Mouse (Mus musculus) midbrain, embryonic 16.5 days (tissue): ENCODE data around the gene Adap1. TPM values are rescaled to one million over a fixed set of nuclear protein-coding genes. Genes with fewer than 3 reads are reported as not detected.
A peak's percentile ranks its signal among the peaks of the same experiment; 100 is the strongest.

ENCODE experiments used
- ATAC-seq: fragments of 200-750 bp; cut with Nextera tagmentation; 2 replicates; pipeline ENCODE4 v1.8.0; 2017; ENCODE audit warnings: moderate TSS enrichment
- H3K27ac ChIP-seq: fragments of 300-500 bp; sonication (generic); 2 replicates; pipeline ENCODE4 v1.5.1; 2014; ENCODE audit warnings: mild to moderate bottlenecking, low read length, mixed read lengths
- H3K27me3 ChIP-seq: fragments of 300-500 bp; sonication (generic); 2 replicates; pipeline ENCODE4 v1.6.1; 2014; ENCODE audit warnings: low read depth, low read length, mixed read lengths; ENCODE audit not compliant: control insufficient read depth, insufficient read depth
- H3K36me3 ChIP-seq: fragments of 300-500 bp; sonication (generic); 2 replicates; pipeline ENCODE4 v1.6.1; 2014; ENCODE audit warnings: mild to moderate bottlenecking, low read length, moderate library complexity, mixed read lengths; ENCODE audit not compliant: control insufficient read depth, insufficient read depth
- H3K4me1 ChIP-seq: fragments of 300-500 bp; sonication (generic); 2 replicates; pipeline ENCODE4 v1.6.1; 2014; ENCODE audit warnings: mild to moderate bottlenecking, low read length, mixed read lengths; ENCODE audit not compliant: control insufficient read depth, insufficient read depth
- H3K4me2 ChIP-seq: fragments of 300-500 bp; sonication (generic); 2 replicates; pipeline ENCODE4 v1.6.1; 2014; ENCODE audit warnings: mild to moderate bottlenecking, low read length, mixed read lengths
- H3K4me3 ChIP-seq: fragments of 300-500 bp; sonication (generic); 2 replicates; pipeline ENCODE4 v1.5.1; 2014; ENCODE audit warnings: low read depth, mild to moderate bottlenecking, low read length, moderate library complexity, mixed read lengths
- H3K9ac ChIP-seq: fragments of 300-500 bp; sonication (generic); 2 replicates; pipeline ENCODE4 v1.6.1; 2014; ENCODE audit warnings: low read depth, low read length, mixed read lengths
- H3K9me3 ChIP-seq: fragments of 300-500 bp; sonication (generic); replicated peaks from 2 replicates; pipeline ENCODE4 v1.6.1; 2014; ENCODE audit warnings: mild to moderate bottlenecking, low read length, mixed read lengths; ENCODE audit not compliant: control insufficient read depth, poor library complexity, severe bottlenecking
- WGBS: fragments of 180-500 bp; shearing (Covaris S2); extraction: QIAGEN DNeasy Blood & Tissue Kit; methylation state at CpG from one replicate; pipeline ENCODE4 v1.1.7; 2014; 5-methylcytosine and 5-hydroxymethylcytosine counted together
- polyA plus RNA-seq: library from polyadenylated mRNA; unstranded; fragments of >200 nt; fragmentation: Nextera tagmentation; extraction: Ambion mirVana; gene quantifications from 2 replicates; pipeline ENCODE4 v1.2.1, GENCODE M21; 2015

The Adap1 gene
- polyA plus RNA-seq, 1 experiment from 2014 or later, result 68.5 TPM

DNA sequence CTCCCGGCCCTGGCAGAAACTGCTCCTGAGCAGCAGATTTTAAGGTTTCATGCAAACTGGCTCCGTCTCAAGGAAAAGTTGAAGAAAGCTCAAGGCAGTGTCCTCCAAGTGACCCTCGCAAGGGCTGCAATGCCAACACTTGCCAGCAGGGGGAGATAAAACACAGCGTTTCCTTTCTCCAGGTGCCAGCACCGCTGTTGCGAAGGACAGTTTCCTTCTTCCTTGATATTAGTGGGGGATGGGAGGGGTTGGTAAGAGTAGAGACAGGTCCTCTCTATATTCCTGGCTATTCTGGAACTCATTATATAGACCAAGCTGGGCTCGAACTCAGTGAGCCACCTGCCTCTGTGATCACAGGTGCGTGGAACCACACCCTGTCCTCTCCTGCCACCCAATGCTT lies 6.3 kb upstream of the Adap1 start:
- H3K4me1 ChIP-seq, result no peaks in the 10 kb centered on the region
- H3K4me3 ChIP-seq, result no peak overlapping the region
- H3K9me3 ChIP-seq, result no peaks in the 10 kb centered on the region
- H3K27ac ChIP-seq, result no peak overlapping the region
- 19% methylated on average over 8 of the region's 8 CpGs for WGBS
- peaks cover 6% of the 10 kb centered on the region; the same call in 1 of the 2 replicates for H3K36me3 ChIP-seq
- no peak for ATAC-seq
- no peak overlapping the region for H3K9ac ChIP-seq
- no peak overlapping the region for H3K4me2 ChIP-seq
- no peaks in the 10 kb centered on the region; the same call in 1 of the 2 replicates for H3K27me3 ChIP-seq

DNA sequence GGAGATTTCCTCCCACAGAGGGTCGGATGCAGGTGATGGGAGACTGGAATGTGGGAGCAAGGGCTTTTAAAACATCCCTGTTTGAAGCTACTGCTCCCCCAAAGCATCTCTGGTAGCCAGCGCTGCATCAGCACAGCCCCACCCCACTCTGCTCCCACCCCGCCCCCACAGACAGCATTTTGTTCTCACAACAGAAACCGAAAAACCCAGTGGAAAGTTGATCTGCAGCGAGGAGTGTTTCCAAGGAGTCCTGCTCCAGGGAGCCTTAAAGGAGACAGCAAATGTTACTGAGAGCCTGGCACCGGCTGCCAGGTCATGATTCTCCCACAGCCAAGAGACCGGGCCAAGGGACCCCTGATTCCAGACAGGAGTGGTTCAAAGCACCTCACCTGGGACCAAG lies 5.3 kb upstream of the Adap1 start:
- H3K27me3 ChIP-seq, result peaks cover 2% of the 10 kb centered on the region; the same call in 1 of the 2 replicates
- WGBS, result 70% methylated on average over 7 of the region's 7 CpGs
- peaks cover 3% of the 10 kb centered on the region; the same call in 1 of the 2 replicates for H3K36me3 ChIP-seq
- ATAC-seq, result no peak
- H3K9me3 ChIP-seq, result no peaks in the 10 kb centered on the region
- H3K27ac ChIP-seq, result no peak overlapping the region
- peaks cover 1% of the 10 kb centered on the region; the same call in 1 of the 2 replicates for H3K4me1 ChIP-seq
- no peak overlapping the region for H3K4me3 ChIP-seq
- no peak overlapping the region for H3K9ac ChIP-seq
- H3K4me2 ChIP-seq, result no peak overlapping the region

DNA sequence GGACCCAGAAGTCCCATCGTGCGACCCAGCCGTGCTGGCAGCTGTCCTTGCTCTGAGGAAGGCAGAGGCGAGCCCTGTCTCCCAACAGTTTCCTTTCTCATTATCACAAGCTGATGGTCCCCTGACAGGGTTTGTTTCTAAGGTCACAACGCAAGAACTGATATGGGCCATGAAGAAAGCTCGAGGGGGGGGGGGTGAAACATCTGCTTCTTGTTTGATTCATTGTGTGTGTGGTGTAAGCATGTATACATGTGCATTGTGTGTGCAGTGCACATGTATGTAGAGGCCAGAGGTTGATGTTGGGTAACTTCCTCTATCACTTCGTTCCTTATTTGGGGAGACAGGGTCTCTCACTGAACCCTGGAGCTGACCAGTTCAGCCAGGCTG lies 2.2 kb upstream of the Adap1 start:
- Histone ChIP-seq H3K4me2 (no peak overlapping the region), H3K27ac (no peak overlapping the region), H3K27me3 (peaks cover 8% of the 10 kb centered on the region; the same call in 1 of the 2 replicates), H3K36me3 (no peaks in the 10 kb centered on the region), H3K4me1 (peaks cover 15% of the 10 kb centered on the region), H3K9ac (no peak overlapping the region), H3K9me3 (no peaks in the 10 kb centered on the region), H3K4me3 (no peak overlapping the region)
- no peak for ATAC-seq
- WGBS, result 81% methylated on average over 7 of the region's 7 CpGs

DNA sequence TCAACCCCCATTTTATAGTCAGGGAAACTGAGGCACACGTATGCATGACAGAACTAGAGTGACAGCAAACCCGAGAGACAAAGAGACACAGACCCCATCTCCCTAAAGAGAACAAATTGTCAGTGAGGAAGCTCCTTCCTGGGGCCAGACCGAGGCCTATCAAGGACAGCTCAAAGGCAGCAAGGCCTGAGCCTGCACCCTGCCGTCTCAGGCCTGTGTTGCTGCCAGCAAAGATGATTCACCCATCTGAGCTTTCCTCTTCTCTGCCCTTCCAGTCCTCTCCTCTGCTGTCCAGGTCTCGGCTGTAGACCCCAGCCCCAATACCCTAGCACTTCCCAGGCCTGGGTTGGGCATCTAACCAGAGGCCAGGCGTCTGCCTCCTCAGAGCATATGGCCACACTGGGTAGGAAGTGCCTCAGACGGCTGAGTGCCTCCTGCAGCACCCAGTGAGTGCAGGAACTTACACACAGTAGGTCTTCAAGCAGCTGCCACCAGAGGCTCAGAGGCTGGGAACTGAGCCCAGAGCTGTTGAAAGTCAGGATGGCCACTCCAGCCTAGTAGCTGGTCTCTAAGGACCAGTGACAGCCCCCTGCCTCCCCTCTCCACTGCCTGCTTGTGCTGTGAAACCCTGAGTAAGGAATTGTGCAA lies 1.7 kb upstream of the Adap1 start:
- Histone ChIP-seq H3K4me3 (no peak overlapping the region), H3K4me1 (peaks cover 15% of the 10 kb centered on the region), H3K27me3 (peaks cover 8% of the 10 kb centered on the region; the same call in 1 of the 2 replicates), H3K4me2 (no peak overlapping the region), H3K27ac (no peak overlapping the region), H3K9ac (no peak overlapping the region), H3K9me3 (no peaks in the 10 kb centered on the region), H3K36me3 (no peaks in the 10 kb centered on the region)
- WGBS, result 76% methylated on average over 7 of the region's 7 CpGs
- no peak for ATAC-seq

DNA sequence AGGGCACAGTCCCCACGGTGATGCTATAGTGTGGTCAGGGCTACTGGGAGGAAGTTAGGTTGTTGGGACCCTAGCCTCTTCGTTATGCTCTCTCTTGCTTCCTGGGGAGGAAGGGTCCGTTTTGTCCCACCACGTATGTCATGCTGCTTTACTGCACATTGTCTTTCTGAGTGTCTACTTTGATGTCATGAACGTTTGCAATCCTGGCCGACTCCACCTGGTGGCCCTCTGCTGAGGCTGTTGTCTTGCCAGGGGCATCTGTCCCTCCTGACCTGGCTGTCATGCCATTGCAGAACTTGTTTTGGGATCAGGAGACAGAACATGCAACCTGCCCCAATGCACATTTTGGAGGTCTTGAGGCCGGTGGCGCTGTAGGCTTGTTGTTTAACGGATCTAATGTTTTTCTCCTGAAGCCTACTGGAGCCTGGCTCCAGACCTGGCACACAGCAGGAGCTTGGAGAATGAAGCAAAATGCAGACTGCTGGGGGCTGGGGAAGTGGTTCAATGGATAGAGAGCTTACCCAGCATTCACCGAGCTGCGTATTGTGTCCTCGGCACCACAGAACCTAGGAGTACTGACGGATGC lies 782 bp upstream of the Adap1 start:
- WGBS, result 60% methylated on average over 13 of the region's 13 CpGs
- ATAC-seq, result no peak
- H3K4me1 ChIP-seq, result peaks cover 15% of the 10 kb centered on the region
- peak overlapping the region; percentile 69 for H3K4me2 ChIP-seq
- H3K27ac ChIP-seq, result peak overlapping the region; percentile 78; the same call in 1 of the 2 replicates
- no peaks in the 10 kb centered on the region for H3K36me3 ChIP-seq
- H3K9me3 ChIP-seq, result no peaks in the 10 kb centered on the region
- H3K9ac ChIP-seq, result no peak overlapping the region
- H3K27me3 ChIP-seq, result peaks cover 8% of the 10 kb centered on the region; the same call in 1 of the 2 replicates
- no peak overlapping the region for H3K4me3 ChIP-seq

DNA sequence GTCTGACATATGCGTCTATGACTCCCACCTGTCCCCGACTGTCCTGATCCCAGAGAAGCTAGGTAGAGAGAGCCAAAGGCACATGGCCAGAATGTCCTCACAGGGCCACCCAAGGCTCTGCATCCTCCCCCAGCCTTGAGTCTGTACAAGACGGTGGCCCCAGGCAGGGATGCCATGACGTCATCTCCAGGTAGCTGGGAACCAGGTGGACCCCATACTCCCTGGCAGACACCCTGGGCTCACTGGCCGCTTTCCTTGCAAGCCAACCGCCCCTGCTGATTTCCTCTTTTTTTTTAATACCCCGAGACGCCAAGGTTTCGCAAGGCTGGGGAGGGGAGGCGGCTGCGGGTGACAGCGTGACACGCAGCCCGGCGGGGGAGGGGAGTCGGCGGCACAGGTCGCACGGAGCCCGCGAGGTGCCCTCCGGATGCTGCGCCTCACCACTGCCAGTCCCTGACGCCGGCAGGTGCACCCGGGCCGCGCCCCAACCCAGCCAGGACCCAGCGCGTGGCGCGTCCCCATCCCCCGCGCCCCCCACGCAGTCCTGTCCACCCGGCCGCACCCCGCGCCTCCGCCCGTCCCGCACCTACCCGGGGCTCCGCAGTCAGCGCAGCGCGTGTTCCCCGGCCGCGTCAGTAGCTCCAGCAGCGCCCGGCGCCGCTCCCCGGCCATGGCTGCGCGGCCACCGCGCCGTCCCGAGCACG lies 579 bp downstream of the Adap1 start:
- peaks cover 15% of the 10 kb centered on the region for H3K4me1 ChIP-seq
- H3K36me3 ChIP-seq, result no peaks in the 10 kb centered on the region
- H3K4me3 ChIP-seq, result peak overlapping the region; percentile 80
- H3K9me3 ChIP-seq, result no peaks in the 10 kb centered on the region
- peak; percentile 55 for ATAC-seq
- peak overlapping the region; percentile 78 for H3K27ac ChIP-seq
- peak overlapping the region; percentile 91 for H3K9ac ChIP-seq
- peak overlapping the region; percentile 69 for H3K4me2 ChIP-seq
- 2% methylated on average over 57 of the region's 62 CpGs for WGBS
- H3K27me3 ChIP-seq, result peaks cover 8% of the 10 kb centered on the region; the same call in 1 of the 2 replicates

DNA sequence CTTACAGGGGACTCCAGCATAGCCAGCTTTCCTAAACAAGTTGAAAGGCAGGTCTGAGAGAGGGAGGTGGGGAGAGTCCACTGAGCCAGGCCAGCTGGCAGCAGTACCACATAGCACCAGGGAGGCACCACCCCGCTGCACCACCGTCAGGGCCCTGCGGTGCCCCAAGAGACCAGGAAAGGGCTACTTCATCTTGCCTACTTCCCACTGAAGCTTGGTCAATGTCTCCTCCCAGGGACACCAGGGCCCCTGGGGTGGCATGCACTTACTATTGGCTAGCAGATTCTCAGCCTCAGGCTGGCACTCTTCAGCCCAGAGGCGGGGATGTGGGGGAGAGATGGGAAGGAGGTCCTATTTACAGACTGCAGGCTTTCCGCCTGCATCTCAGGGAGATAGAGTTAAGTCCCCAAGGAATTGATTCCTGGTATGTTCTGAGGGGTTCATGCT lies 1.4 kb downstream of the Adap1 start:
- Histone ChIP-seq H3K4me3 (peak overlapping the region; percentile 80), H3K4me1 (peaks cover 15% of the 10 kb centered on the region), H3K9ac (peak overlapping the region; percentile 91), H3K36me3 (no peaks in the 10 kb centered on the region), H3K4me2 (peak overlapping the region; percentile 69), H3K9me3 (no peaks in the 10 kb centered on the region), H3K27ac (peak overlapping the region; percentile 78), H3K27me3 (peaks cover 8% of the 10 kb centered on the region; the same call in 1 of the 2 replicates)
- WGBS, result 49% methylated on average over 5 of the region's 5 CpGs
- no peak for ATAC-seq

DNA sequence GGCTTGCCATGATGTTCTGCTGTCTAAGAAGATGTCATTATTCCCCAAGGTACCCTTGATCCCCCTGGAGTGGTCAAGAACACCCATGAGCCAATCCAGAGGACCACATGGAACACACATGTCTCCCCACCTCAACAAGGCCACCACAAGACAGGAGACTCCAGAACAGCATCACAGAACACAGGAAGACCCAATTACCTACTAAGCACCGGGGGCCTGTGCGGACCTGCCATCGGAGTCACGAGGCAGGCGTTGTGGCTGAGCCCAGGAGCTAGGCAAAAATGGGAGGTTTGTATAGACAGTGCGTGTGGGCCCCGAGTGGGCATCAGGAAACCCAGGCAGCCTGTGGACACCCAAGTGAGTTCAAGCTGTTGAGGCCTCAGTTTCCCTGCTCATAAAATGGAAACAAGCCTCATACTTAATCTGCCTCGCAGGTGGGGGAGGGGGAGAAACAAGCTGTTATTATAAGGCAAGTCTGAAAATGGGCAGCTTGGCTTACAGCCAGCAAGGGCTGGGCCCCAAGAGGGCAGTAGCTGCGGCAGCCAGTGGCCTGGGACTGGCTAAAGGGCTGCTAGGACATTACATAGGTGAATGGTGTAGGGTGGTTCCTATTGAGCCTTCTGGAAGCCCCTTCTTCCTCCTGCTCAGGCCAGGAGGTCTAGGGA lies 2.0 kb downstream of the Adap1 start:
- H3K27me3 ChIP-seq, result peaks cover 8% of the 10 kb centered on the region; the same call in 1 of the 2 replicates

More for the DNA sequence above, 2.0 kb downstream of the Adap1 start:
- peak overlapping the region; percentile 69 for H3K4me2 ChIP-seq
- H3K9me3 ChIP-seq, result no peaks in the 10 kb centered on the region
- no peaks in the 10 kb centered on the region for H3K36me3 ChIP-seq
- H3K4me1 ChIP-seq, result peaks cover 15% of the 10 kb centered on the region
- no peak overlapping the region for H3K27ac ChIP-seq
- peak overlapping the region; percentile 91 for H3K9ac ChIP-seq
- ATAC-seq, result no peak
- 79% methylated on average over 9 of the region's 9 CpGs for WGBS
- peak overlapping the region; percentile 80; the same call in 1 of the 2 replicates for H3K4me3 ChIP-seq
